Mouse (Mus musculus) MEL (cell line): ENCODE results near the gene Muc2. TPM values are rescaled to one million over a fixed set of nuclear protein-coding genes. Genes with fewer than 3 reads are reported as not detected.

ENCODE experiments used
- DNase-seq: peaks from one replicate; pipeline ENCODE4 v3.0.0; 2011; ENCODE audit warnings: low read depth, low spot score
- H3K27ac ChIP-seq: 2 replicates; pipeline ENCODE4 v1.5.1; 2012; ENCODE audit warnings: low read depth, mild to moderate bottlenecking, control low read depth, low read length, moderate library complexity; ENCODE audit not compliant: control insufficient read depth
- H3K27me3 ChIP-seq, 2 experiments: fragments of 150-350 bp in 1 of 2; sonication (generic) in 1 of 2; 2 replicates each; pipeline ENCODE4 v1.6.1; 2012; ENCODE audit warnings: low read length in 2 of 2, mild to moderate bottlenecking in 2 of 2, improper control_type of control experiment in 1 of 2, moderate library complexity in 1 of 2; ENCODE audit not compliant: insufficient read depth in 2 of 2, control insufficient read depth in 1 of 2
- H3K36me3 ChIP-seq, 2 experiments: 2 replicates each; pipeline ENCODE4 v1.6.1; 2012 to 2014; ENCODE audit warnings: low read length in 2 of 2, improper control_type of control experiment in 1 of 2, inconsistent platforms in 1 of 2, mild to moderate bottlenecking in 1 of 2; ENCODE audit not compliant: insufficient read depth in 2 of 2, control insufficient read depth in 1 of 2
- H3K4me1 ChIP-seq, 2 experiments: fragments of 150-350 bp in 1 of 2; sonication (generic) in 1 of 2; 2 replicates each; pipeline ENCODE4 v1.6.1; 2012; ENCODE audit warnings: low read length in 2 of 2, improper control_type of control experiment in 1 of 2, mild to moderate bottlenecking in 1 of 2; ENCODE audit not compliant: insufficient read depth in 2 of 2, control insufficient read depth in 1 of 2
- H3K4me3 ChIP-seq, 2 experiments: fragments of 150-350 bp in 1 of 2; sonication (generic) in 1 of 2; 2 replicates each; pipeline ENCODE4 v1.5.1; 2012; ENCODE audit warnings: low read depth in 2 of 2, low read length in 2 of 2, mild to moderate bottlenecking in 2 of 2, moderate library complexity in 2 of 2, control low read depth in 1 of 2, improper control_type of control experiment in 1 of 2; ENCODE audit not compliant: control insufficient read depth in 1 of 2, insufficient read depth in 1 of 2
- H3K79me2 ChIP-seq: 2 replicates; pipeline ENCODE4 v1.6.1; 2012; ENCODE audit warnings: mild to moderate bottlenecking, low read length, moderate library complexity; ENCODE audit not compliant: control insufficient read depth, poor library complexity, insufficient read depth
- H3K9ac ChIP-seq: 2 replicates; pipeline ENCODE4 v1.6.1; 2012; ENCODE audit warnings: low read depth, mild to moderate bottlenecking, control low read depth, low read length, moderate library complexity; ENCODE audit not compliant: control insufficient read depth, poor library complexity, severe bottlenecking
- H3K9me3 ChIP-seq: fragments of 150-350 bp; sonication (generic); replicated peaks from 2 replicates; pipeline ENCODE4 v1.6.1; 2012; ENCODE audit warnings: mild to moderate bottlenecking, low read length, improper control_type of control experiment, moderate library complexity; ENCODE audit not compliant: insufficient read depth
- CHD1 ChIP-seq: IDR thresholded peaks from 2 replicates; pipeline ENCODE4 v1.6.1; 2012; ENCODE audit warnings: low read depth, mild to moderate bottlenecking, inconsistent platforms, low read length, improper control_type of control experiment
- CTCF ChIP-seq, 3 experiments: IDR thresholded peaks in 2 of 3; conservative IDR thresholded peaks in 1 of 3; 2 replicates each; pipeline ENCODE4 v1.5.1; 2011 to 2012; ENCODE audit warnings: low read length in 3 of 3, low read depth in 2 of 3, mild to moderate bottlenecking in 2 of 3, improper control_type of control experiment in 1 of 3, inconsistent platforms in 1 of 3, mixed read lengths in 1 of 3, moderate library complexity in 1 of 3; ENCODE audit not compliant: control insufficient read depth in 1 of 3, insufficient read depth in 1 of 3, poor library complexity in 1 of 3, severe bottlenecking in 1 of 3
- E2F4 ChIP-seq: IDR thresholded peaks from 2 replicates; pipeline ENCODE4 v1.6.1; 2011; ENCODE audit warnings: low read depth, low read length, improper control_type of control experiment, borderline replicate concordance
- EP300 ChIP-seq, 2 experiments: IDR thresholded peaks; 2 replicates each; pipeline ENCODE4 v1.6.1; 2011; ENCODE audit warnings: improper control_type of control experiment in 2 of 2, low read length in 2 of 2, low read depth in 1 of 2, mild to moderate bottlenecking in 1 of 2
- HCFC1 ChIP-seq: IDR thresholded peaks from 2 replicates; pipeline ENCODE4 v1.6.1; 2012; ENCODE audit warnings: low read depth, mild to moderate bottlenecking, inconsistent platforms, low read length, improper control_type of control experiment, moderate library complexity
- JUND ChIP-seq: IDR thresholded peaks from 2 replicates; pipeline ENCODE4 v1.6.1; 2011; ENCODE audit warnings: low read depth, mild to moderate bottlenecking, improper control_type of control experiment, low read length
- MAFK ChIP-seq: IDR thresholded peaks from 2 replicates; pipeline ENCODE4 v1.6.1; 2011; ENCODE audit warnings: low read depth, mild to moderate bottlenecking, low read length, improper control_type of control experiment, borderline replicate concordance
- MAX ChIP-seq: IDR thresholded peaks from 2 replicates; pipeline ENCODE4 v1.6.1; 2011; ENCODE audit warnings: low read length, improper control_type of control experiment
- MAZ ChIP-seq: IDR thresholded peaks from 2 replicates; pipeline ENCODE4 v1.6.1; 2012; ENCODE audit warnings: low read depth, mild to moderate bottlenecking, inconsistent platforms, low read length, improper control_type of control experiment
- MXI1 ChIP-seq: IDR thresholded peaks from 2 replicates; pipeline ENCODE4 v1.6.1; 2011; ENCODE audit warnings: mild to moderate bottlenecking, low read depth, low read length, improper control_type of control experiment
- MYC ChIP-seq: IDR thresholded peaks from 2 replicates; pipeline ENCODE4 v1.6.1; 2011; ENCODE audit warnings: low read depth, mild to moderate bottlenecking, low read length, improper control_type of control experiment, moderate library complexity
- NELFE ChIP-seq: IDR thresholded peaks from 2 replicates; pipeline ENCODE4 v1.6.1; 2011; ENCODE audit warnings: low read depth, low read length, improper control_type of control experiment
- POLR2A ChIP-seq, 2 experiments: IDR thresholded peaks; 2 replicates each; pipeline ENCODE4 v1.6.1; 2011 to 2012; ENCODE audit warnings: low read length in 2 of 2, mild to moderate bottlenecking in 2 of 2, control low read depth in 1 of 2, improper control_type of control experiment in 1 of 2, low read depth in 1 of 2, moderate library complexity in 1 of 2; ENCODE audit not compliant: control insufficient read depth in 1 of 2, insufficient read depth in 1 of 2, poor library complexity in 1 of 2
- POLR2AphosphoS2 ChIP-seq: IDR thresholded peaks from 2 replicates; pipeline ENCODE4 v1.6.1; 2011; ENCODE audit warnings: low read length, improper control_type of control experiment
- POLR2AphosphoS5 ChIP-seq: IDR thresholded peaks from 2 replicates; pipeline ENCODE4 v1.6.1; 2012; ENCODE audit warnings: low read depth, borderline replicate concordance, mild to moderate bottlenecking, inconsistent platforms, low read length, moderate library complexity, mixed read lengths
- RAD21 ChIP-seq: IDR thresholded peaks from 2 replicates; pipeline ENCODE4 v1.6.1; 2011; ENCODE audit warnings: mild to moderate bottlenecking, low read depth, low read length, improper control_type of control experiment
- RCOR1 ChIP-seq: IDR thresholded peaks from 2 replicates; pipeline ENCODE4 v1.6.1; 2012; ENCODE audit warnings: low read depth, mild to moderate bottlenecking, inconsistent platforms, low read length, improper control_type of control experiment
- SIN3A ChIP-seq: IDR thresholded peaks from 2 replicates; pipeline ENCODE4 v1.6.1; 2012; ENCODE audit warnings: low read length, improper control_type of control experiment, inconsistent platforms
- SMC3 ChIP-seq: IDR thresholded peaks from 2 replicates; pipeline ENCODE4 v1.6.1; 2011; ENCODE audit warnings: low read depth, low read length, improper control_type of control experiment
- TAL1 ChIP-seq: IDR thresholded peaks from 2 replicates; pipeline ENCODE4 v1.6.1; 2012; ENCODE audit warnings: mild to moderate bottlenecking, inconsistent platforms, low read length, moderate library complexity, mixed read lengths
- TBP ChIP-seq: IDR thresholded peaks from 2 replicates; pipeline ENCODE4 v1.8.0; 2011; ENCODE audit warnings: low read depth, low read length, improper control_type of control experiment
- ZC3H11A ChIP-seq: IDR thresholded peaks from 2 replicates; pipeline ENCODE4 v1.6.1; 2012; ENCODE audit warnings: low read depth, mild to moderate bottlenecking, inconsistent platforms, low read length, improper control_type of control experiment
- ZNF384 ChIP-seq: IDR thresholded peaks from 2 replicates; pipeline ENCODE4 v1.6.1; 2012; ENCODE audit warnings: low read depth, mild to moderate bottlenecking, inconsistent platforms, low read length, improper control_type of control experiment
- polyA plus RNA-seq, 2 experiments: library from polyadenylated mRNA; stranded (reverse) in 1 of 2; unstranded in 1 of 2; fragments of >175 nt in 1 of 2; fragments of >200 nt in 1 of 2; gene quantifications; 2 replicates each; pipeline versions ENCODE4 v1.2.1 to v1.2.4; 2012; ENCODE audit warnings: low replicate concordance in 2 of 2, low read depth in 1 of 2; ENCODE audit not compliant: insufficient read length in 2 of 2, insufficient read depth in 1 of 2, missing spikeins in 1 of 2
- total RNA-seq: library from RNA; depleted of rRNA; stranded (reverse); fragments of 300-350 nt; gene quantifications from 2 replicates; pipeline ENCODE4 v1.2.3, GENCODE M21; 2012

Muc2 gene
- total and polyA plus RNA-seq, 3 experiments = 0.04 TPM; not detected in 2

- no peaks in the 10 kb centered on the region for H3K27me3 ChIP-seq
- peak; percentile 48 for DNase-seq
Measured at GRCm38 (mm10) chr7:141643160-141643559, 47.0 kb upstream of the Muc2 start.

GRCm38 (mm10) chr7:141647083-141647482, 43.1 kb upstream of the Muc2 start:
- Histone ChIP-seq H3K27me3 (no peaks in the 10 kb centered on the region), H3K9ac (no peak overlapping the region), H3K9me3 (no peaks in the 10 kb centered on the region), H3K4me3 (no peak overlapping the region), H3K4me1 (no peaks in the 10 kb centered on the region), H3K36me3 (no peaks in the 10 kb centered on the region), H3K27ac (no peak overlapping the region), H3K79me2 (no peaks in the 10 kb centered on the region)
- no peak for DNase-seq
- no peak for TF ChIP-seq MYC
- no peak for TF ChIP-seq EP300 (IDR thresholded peaks at IDR 0.05; ENCODE audit: low read depth in 1 of 2, low read length in 2 of 2)
- TF ChIP-seq TBP = no peak
- TF ChIP-seq E2F4 = no peak
- TF ChIP-seq ZNF384 = no peak
- TF ChIP-seq TAL1 = no peak
- TF ChIP-seq RCOR1 = no peak
- TF ChIP-seq JUND = no peak
- TF ChIP-seq POLR2AphosphoS2 = no peak
- no peak for TF ChIP-seq MAX
- no peak for TF ChIP-seq POLR2A (IDR thresholded peaks at IDR 0.05; ENCODE audit: control insufficient read depth in 1 of 2, insufficient read depth in 1 of 2, low read depth in 1 of 2, low read length in 2 of 2, poor library complexity in 1 of 2)
- no peak for TF ChIP-seq CHD1
- TF ChIP-seq HCFC1 = no peak
- no peak for TF ChIP-seq SMC3
- no peak for TF ChIP-seq SIN3A
- no peak for TF ChIP-seq POLR2AphosphoS5
- TF ChIP-seq MAZ = no peak
- no peak for TF ChIP-seq NELFE
- no peak for TF ChIP-seq MXI1
- TF ChIP-seq, all 39 proteins: peak for 0

More at GRCm38 (mm10) chr7:141643160-141643559, 47.0 kb upstream of the Muc2 start:
- no peak overlapping the region for H3K9ac ChIP-seq
- H3K27ac ChIP-seq = no peak overlapping the region
- H3K9me3 ChIP-seq = no peaks in the 10 kb centered on the region
- no peak overlapping the region for H3K4me3 ChIP-seq
- no peaks in the 10 kb centered on the region for H3K4me1 ChIP-seq
- H3K79me2 ChIP-seq = no peaks in the 10 kb centered on the region
- H3K36me3 ChIP-seq = no peaks in the 10 kb centered on the region
- TF ChIP-seq SMC3 (peak; percentile 58), RCOR1 (no peak), E2F4 (no peak), CTCF (IDR thresholded peaks at IDR 0.05 in 2 of 3, conservative IDR thresholded peaks at IDR 0.05 in 1 of 3; ENCODE audit: control insufficient read depth in 1 of 3, insufficient read depth in 1 of 3, low read depth in 2 of 3, low read length in 3 of 3, poor library complexity in 1 of 3, severe bottlenecking in 1 of 3) (peak; percentile 68 to 81 (median 75)), MYC (no peak), MAFK (no peak), RAD21 (peak; percentile 71), ZC3H11A (peak; percentile 48)
